Mouse (Mus musculus) macrophage (primary cell): Measurements from ENCODE around the gene Mpped2. TPM values are rescaled to one million over a fixed set of nuclear protein-coding genes. Genes with fewer than 3 reads are reported as not detected.

Experiments
- H3K27ac ChIP-seq: fragments of 350-480 bp; formaldehyde crosslinking; 2 replicates; pipeline ENCODE4 v1.9.0; 2021
- H3K36me3 ChIP-seq: fragments of 350-480 bp; formaldehyde crosslinking; 2 replicates; pipeline ENCODE4 v1.9.0; 2021; ENCODE audit errors: inconsistent target
- H3K4me3 ChIP-seq: fragments of 350-480 bp; formaldehyde crosslinking; 2 replicates; pipeline ENCODE4 v1.9.0; 2021; ENCODE audit errors: inconsistent target
- H3K79me2 ChIP-seq: fragments of 350-480 bp; formaldehyde crosslinking; 2 replicates; pipeline ENCODE4 v1.9.0; 2021; ENCODE audit errors: inconsistent target
- WGBS: methylation state at CpG from one replicate; pipeline ENCODE4 v1.1.7; 2026; ENCODE audit warnings: inconsistent platforms; ENCODE audit not compliant: missing documents; 5-methylcytosine and 5-hydroxymethylcytosine counted together
- polyA plus RNA-seq: library from polyadenylated mRNA; stranded (reverse); fragments of 250-400 nt; gene quantifications from 3 replicates; pipeline ENCODE4 v1.2.4, GENCODE M21; 2018; ENCODE audit warnings: inconsistent platforms
- total RNA-seq, 78 experiments: library from RNA; depleted of rRNA; stranded (reverse); fragments of 250-400 nt; gene quantifications; 1 replicate in 9 of 78; 2 replicates in 24 of 78; 3 replicates in 43 of 78; 4 replicates in 2 of 78; pipeline ENCODE4 v1.2.4; 2018; ENCODE audit warnings: inconsistent platforms in 56 of 78

Gene Mpped2
- total RNA-seq (2018; cell fraction: chromatin; rRNA removed) = 1 to 10 TPM in 1 of 26 experiments, not detected in 25; 3.1 TPM
- total RNA-seq (2018; cell fraction: cytosol; rRNA removed) = not detected
- not detected for total RNA-seq (2018; cell fraction: nucleus; rRNA removed)
- not detected in 3 replicates for polyA plus RNA-seq

DNA sequence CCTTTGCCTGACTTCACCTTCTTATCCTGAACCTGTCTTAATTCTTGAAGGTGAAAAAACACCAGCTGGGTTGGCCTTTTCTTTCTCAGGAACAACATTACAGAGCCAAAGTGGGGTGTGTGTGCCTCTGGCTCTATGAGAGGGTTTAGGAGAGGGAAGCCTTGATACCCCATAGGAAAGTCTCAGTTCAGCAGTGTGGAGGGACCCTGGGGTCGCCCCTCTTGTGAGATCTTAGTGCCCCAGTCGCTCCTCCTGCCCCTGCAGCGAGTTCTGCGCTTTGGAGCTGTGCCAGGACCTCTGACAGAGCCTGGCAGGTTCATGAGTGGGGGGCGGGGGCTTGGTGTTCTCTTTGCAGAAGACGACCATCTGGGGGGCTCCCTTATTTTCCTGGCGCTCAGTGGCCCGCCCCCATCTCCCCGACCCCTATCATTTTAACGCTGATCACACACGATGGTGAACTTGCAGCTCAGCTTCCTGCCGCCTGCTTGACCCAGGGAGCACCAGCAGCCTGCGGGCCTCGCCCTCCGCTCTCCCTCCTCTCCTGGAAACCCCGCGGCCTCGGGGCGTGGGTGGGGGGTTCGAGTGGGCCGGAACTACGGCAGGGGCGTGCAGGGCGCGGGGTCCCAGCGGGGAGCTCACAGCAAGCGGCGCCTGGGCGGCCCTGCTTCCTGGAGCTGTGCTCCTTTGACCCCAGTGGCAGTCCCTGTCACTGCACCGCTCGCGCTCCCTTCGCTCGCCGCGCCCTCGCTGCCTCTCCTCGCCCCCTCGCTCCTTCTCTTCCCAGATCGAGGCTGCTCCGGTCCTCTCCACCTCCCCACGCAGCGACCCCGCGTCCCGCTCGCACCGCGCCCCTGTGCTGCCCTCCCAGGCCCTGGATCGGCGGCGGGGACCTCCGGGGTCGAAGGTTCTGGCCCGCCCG is at the start of gene Mpped2:
Mpped2 (plus strand) TSS at position 487 of the 919 bp plus-strand sequence.
- no peaks in the 10 kb centered on the region for H3K36me3 ChIP-seq
- no peaks in the 10 kb centered on the region for H3K79me2 ChIP-seq
- H3K27ac ChIP-seq = no peak within 1 kb of the TSS
- H3K4me3 ChIP-seq = no peak within 1 kb of the TSS
- 1% methylated on average over 51 of the region's 56 CpGs for WGBS

DNA sequence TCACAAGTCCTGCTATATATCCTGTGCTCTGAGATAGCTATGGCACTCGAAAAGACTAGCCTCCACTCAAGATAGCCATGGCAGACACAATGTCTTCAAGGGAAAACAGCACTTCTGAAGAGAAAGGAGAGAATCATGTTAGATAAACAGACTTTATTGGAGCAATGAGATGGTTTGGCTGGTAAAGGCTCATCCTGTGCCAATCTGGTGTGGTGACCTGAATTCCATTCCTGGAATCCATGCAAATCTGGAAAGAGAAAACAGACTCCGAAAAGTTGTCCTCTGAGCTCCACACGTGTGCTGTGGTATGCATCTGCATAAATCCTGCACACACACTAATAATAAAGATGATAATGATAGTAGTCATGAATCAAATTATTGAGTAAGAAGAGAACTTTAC is 48.3 kb upstream of the Mpped2 start:
- H3K79me2 ChIP-seq = no peaks in the 10 kb centered on the region
- 78% methylated on average over 3 of the region's 3 CpGs for WGBS
- H3K27ac ChIP-seq = no peak overlapping the region
- no peaks in the 10 kb centered on the region for H3K36me3 ChIP-seq
- H3K4me3 ChIP-seq = no peak overlapping the region

DNA sequence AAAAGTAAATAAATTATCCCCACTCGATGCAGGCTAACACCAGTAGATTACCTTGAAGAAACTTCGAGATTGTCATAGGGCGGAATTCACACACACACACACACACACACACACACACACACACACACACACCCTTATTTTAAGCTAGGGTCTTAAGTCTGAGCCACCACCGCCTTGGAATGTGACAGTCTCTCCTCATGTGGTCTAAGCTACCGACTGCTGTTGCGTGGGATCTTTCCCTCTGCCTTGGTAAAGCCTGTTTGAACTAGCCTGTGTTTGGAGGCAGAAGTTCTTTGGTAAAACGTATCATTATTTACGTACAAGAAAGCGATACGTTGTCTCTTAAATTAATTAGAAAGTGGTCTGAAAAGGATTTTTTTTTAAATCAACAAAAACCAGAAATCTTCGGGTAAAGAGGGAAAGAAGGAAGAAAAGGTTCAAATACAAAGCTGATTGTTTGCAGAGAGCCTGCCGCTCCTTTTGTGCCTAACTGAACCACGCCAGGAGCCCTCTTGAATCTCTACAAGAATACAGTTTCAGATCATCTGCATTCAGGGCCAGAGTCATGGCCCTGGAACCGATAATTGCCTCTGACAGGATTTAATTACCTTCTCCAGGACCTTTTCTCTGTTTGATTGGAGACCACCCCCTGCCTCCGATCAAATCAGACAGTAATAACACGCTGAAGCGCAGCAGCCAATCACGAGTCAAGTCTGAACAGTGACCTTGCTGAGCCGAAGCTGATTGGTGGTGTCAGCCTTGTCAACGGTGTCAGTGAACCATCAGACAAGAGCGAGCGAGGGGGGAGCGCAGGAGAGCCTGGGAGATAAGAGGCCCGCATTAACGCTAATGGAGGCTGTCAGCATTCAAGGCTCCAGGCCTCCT is 43.1 kb upstream of the Mpped2 start:
- Histone ChIP-seq H3K27ac (no peak overlapping the region), H3K36me3 (no peaks in the 10 kb centered on the region), H3K79me2 (no peaks in the 10 kb centered on the region), H3K4me3 (no peak overlapping the region)
- 9% methylated on average over 25 of the region's 25 CpGs for WGBS

DNA sequence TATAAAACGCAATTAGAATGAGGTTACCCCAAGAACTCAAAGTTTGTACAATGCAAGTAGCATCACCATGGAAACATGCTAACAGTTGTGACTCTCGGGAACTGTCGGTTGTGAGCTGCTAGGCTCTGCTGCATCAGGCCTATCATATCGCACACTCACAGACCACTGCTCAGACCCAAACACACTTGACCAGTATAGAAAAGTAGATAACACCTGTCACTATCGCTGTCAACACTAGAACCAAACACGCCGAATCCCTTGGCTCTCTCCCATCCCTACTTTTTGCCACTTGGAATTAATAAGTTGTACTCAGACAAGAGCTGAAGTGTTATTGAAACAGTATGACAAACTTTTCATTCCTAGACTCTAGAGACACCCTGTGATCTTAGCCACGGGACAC is 40.9 kb upstream of the Mpped2 start:
- Histone ChIP-seq H3K4me3 (no peak overlapping the region), H3K36me3 (no peaks in the 10 kb centered on the region), H3K27ac (no peak overlapping the region), H3K79me2 (no peaks in the 10 kb centered on the region)
- WGBS = 90% methylated on average over 8 of the region's 8 CpGs

DNA sequence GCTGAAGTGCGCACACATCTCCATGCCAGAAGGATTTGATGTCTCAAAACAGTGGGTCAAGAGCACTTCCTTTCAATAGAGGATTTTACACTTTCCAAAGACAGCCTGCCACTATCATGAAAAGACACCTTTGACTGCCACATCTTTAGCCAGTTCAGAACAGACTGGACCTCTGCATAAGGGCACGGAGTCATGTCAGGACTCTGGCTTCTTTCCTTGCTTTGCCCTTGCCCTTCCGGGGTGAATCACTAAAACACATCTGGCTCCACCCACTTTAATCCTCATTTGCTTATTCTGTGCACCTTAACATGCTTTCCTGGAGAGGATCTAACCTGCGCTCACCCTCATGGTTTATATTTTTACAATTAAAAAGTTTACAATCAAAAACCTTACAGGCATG is 40.3 kb upstream of the Mpped2 start:
- 91% methylated on average over 4 of the region's 4 CpGs for WGBS
- Histone ChIP-seq H3K36me3 (no peaks in the 10 kb centered on the region), H3K79me2 (no peaks in the 10 kb centered on the region), H3K4me3 (no peak overlapping the region), H3K27ac (no peak overlapping the region)

DNA sequence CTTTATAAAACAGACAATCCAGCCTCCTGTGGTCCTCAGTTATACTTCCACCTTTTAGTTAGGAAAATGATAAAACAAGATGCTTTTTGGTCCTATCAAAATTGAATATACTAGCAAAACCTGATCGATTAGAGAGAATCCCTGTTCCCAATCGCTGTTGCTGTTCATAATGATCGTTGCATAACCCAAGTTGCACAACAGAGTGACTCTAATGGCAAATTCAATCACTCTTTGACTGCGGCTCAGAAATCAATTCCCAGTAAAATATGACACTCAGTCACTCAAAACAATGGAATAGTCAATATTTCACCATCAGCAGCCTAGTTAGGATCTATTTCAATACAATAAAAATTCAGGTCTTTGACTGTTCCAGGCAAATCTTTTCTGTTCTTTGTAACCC is 39.8 kb upstream of the Mpped2 start:
- Histone ChIP-seq H3K79me2 (no peaks in the 10 kb centered on the region), H3K4me3 (no peak overlapping the region), H3K36me3 (no peaks in the 10 kb centered on the region), H3K27ac (no peak overlapping the region)
- WGBS = 87% methylated on average over 4 of the region's 4 CpGs

DNA sequence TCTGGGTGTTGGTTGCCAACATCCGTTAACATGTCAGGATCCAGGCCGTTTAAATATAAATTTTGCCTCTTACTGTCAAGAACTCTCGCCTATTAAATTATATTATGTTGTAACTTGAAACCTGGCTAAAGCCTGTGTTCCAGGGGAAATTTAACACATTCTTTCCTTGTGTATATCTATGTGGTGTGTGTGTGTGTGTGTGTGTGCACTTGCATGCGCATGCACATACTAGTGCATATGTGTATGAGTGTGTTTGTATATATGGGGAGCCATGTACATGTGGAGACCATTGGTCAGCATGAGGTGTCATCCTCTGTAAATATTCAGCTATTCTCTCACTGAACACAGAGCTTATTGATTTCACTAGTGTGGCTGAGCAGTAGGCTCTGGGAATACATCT is 37.8 kb upstream of the Mpped2 start:
- 82% methylated on average over 4 of the region's 4 CpGs for WGBS
- Histone ChIP-seq H3K4me3 (no peak overlapping the region), H3K36me3 (no peaks in the 10 kb centered on the region), H3K79me2 (no peaks in the 10 kb centered on the region), H3K27ac (no peak overlapping the region)

DNA sequence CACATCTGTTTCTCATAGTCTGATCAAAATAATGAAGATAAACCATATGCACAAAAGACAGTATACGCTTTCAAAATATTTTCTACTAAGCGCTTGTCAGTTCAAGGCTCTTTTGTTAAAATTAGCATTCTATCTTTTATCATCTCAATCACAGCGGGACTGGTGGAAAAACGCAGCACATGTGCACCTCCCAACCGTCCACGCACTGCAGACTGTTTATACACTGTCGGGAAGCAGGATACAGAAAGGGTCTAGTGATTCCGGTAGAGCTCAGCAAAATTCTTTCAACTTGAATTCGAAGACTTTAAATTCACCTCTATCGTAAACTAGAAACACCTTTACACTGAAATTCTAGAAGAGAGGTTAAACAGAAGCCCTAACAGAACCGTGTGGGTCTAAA is 27.8 kb upstream of the Mpped2 start:
- no peaks in the 10 kb centered on the region for H3K79me2 ChIP-seq
- H3K36me3 ChIP-seq = no peaks in the 10 kb centered on the region
- no peak overlapping the region for H3K27ac ChIP-seq
- no peak overlapping the region for H3K4me3 ChIP-seq
- 86% methylated on average over 11 of the region's 11 CpGs for WGBS

DNA sequence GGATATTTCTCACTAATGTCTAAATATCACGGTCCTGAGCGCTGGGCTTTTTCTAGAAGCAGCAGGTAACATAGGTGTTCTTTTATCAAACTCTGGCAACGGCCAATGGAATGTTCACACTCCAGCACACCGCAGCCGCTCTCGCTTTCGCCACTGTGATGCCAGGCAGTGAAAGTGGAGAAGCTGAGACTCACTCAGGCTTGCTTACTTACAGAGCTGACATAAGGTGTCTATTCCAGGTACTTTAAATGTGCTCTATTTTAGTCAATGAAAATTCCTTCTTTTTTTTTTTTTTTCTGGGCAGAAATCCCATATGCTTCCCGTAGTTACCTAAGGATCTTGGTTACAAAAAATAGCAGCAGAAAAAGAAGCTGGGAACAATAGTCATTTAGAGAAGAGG is 18.8 kb upstream of the Mpped2 start:
- no peak overlapping the region for H3K4me3 ChIP-seq
- WGBS = 92% methylated on average over 8 of the region's 8 CpGs
- no peak overlapping the region for H3K27ac ChIP-seq

DNA sequence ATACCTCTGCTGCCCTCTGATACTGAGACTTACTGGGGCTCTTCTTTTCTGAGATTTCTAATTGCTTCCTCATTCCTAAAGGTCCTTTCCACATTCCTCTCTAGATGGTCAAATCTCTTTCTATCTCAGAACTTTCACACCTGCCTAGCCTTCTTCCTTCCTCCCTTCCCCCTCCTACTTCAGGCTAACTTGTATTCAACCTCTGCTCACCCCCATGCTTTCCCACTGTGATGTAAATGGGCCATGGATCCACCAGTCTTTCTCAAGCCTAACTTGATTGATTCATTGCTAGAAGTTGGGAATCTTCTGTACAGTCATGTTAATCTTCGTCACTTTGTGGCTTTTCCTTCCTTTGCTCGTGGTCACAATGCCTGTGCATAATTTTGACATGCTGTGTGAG is 15.6 kb upstream of the Mpped2 start:
- Histone ChIP-seq H3K4me3 (no peak overlapping the region), H3K36me3 (no peaks in the 10 kb centered on the region), H3K79me2 (no peaks in the 10 kb centered on the region), H3K27ac (no peak overlapping the region)
- 45% methylated on average over 2 of the region's 2 CpGs for WGBS

More for the DNA sequence above, 18.8 kb upstream of the Mpped2 start:
- Histone ChIP-seq H3K36me3 (no peaks in the 10 kb centered on the region), H3K79me2 (no peaks in the 10 kb centered on the region)

DNA sequence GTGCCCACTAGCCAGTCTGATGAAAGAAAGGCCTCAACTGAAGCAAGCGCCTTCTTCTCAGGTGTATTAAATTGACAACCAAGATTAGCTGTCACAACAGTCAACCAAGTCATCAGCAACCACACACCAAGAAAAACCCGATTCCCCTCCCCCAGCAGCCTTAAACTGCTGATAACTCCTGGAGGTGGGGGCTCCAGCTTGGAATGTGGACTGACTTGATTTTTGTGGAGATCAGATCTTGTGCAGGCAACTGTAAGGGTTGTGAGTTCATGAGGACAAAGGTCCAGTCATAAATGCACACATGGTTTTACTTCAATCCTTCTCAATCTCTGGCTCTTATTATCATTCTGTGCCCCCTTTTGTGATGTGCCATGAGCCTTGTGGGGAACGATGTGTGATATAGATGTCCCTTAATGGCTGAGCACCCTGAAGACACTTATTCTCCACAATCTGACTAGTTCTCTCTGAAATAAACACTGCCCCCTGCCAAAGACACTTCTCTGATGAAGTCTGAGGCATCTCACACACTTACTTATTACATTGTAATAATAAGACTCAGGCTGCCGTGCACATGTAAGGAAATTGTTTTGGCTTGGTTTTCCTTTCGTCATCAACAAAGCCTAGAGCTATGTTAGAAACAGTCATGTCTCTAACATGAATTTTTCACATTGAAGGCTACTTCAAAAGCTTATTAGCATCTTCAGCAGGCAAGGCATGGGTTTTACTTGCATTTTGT is 13.2 kb upstream of the Mpped2 start:
- WGBS = 86% methylated on average over 5 of the region's 5 CpGs
- no peak overlapping the region for H3K4me3 ChIP-seq
- no peaks in the 10 kb centered on the region for H3K79me2 ChIP-seq
- no peaks in the 10 kb centered on the region for H3K36me3 ChIP-seq
- no peak overlapping the region for H3K27ac ChIP-seq

DNA sequence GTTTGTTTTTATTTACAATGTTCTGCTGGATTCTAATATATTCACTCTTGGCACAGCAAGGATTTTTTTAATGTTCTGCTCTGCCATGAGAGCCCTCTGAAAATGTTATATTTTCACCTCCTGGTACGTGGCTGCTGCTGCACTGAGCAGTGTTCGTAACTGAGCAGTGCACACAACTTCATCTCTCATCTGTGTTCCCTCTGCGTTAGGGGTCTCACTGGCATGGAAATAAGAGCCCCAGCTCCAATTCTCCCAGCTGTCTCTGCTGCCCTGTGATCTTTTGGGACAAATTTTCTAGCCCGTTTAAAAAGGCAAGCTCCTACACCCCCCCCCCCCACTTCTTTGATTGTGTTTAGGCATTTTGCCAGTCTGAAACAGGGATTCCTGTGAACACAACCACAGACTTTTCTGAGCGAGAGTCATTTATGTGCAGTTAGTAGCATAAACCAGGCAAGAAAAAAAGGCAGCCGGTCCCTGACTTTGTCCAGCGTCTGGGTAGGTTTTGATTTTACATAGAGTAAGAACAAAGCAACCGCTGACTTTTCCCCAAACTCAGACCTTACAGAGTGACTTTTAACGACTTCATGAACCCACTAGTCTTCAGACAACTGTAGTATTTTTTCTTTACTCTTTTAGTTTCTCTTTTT is 9.8 kb upstream of the Mpped2 start:
- no peaks in the 10 kb centered on the region for H3K36me3 ChIP-seq
- H3K4me3 ChIP-seq = no peak overlapping the region
- no peaks in the 10 kb centered on the region for H3K79me2 ChIP-seq
- 47% methylated on average over 8 of the region's 9 CpGs for WGBS
- H3K27ac ChIP-seq = no peak overlapping the region

DNA sequence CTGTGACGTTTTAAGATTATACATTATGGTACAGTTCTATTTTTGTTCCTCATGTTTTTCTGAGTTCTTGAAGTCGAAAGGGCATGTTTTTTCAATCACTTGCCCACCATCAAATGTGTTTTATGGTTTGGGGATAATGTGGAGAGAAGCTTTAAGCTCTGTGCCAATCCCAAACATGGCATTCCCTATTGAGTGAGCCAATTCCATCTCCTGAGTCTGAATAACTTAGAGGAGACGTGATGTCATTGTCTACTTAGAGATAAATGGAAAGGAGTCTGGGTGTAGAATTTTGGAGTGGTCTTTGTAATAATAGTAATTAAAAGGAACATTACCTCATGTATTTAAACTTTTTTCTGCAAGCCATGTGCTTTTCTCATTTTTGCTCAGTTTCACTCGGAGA is 9.2 kb upstream of the Mpped2 start:
- Histone ChIP-seq H3K36me3 (no peaks in the 10 kb centered on the region), H3K27ac (no peak overlapping the region), H3K79me2 (no peaks in the 10 kb centered on the region), H3K4me3 (no peak overlapping the region)
- 58% methylated on average over 4 of the region's 4 CpGs for WGBS
